Mouse (Mus musculus) cerebellum, postnatal 10 days (tissue): Measurements from ENCODE around the gene D7Ertd443e.
A peak's percentile ranks its signal among the peaks of the same experiment; 100 is the strongest.

Source experiments
- DNase-seq, 2 experiments: peaks; one replicate each; pipeline ENCODE4 v3.0.0; 2021; ENCODE audit warnings: mixed read lengths in 2 of 2

Gene D7Ertd443e

DNA sequence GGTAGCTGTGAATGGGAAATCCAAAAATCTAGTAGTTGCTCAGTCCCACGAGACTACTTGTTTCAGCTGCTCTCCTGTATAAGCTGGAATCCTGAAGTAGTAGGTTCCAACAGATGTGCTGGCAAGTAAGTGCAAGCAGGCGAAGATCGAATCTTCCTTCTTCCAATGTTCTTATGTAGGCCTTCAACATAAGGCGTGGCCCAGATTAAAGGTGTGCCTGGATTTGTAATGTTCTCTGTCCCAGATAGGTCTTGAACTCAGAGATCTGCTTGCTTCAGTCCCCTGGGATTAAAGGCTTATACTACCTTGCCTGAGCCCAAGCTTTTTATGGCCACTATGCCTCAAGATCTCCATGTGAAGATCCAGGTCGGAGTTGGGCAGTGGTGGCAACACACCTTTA, at the start of gene D7Ertd443e:
TSS of gene D7Ertd443e (minus strand) at position 101 of the 400 bp plus-strand sequence.
- no peak for DNase-seq

DNA sequence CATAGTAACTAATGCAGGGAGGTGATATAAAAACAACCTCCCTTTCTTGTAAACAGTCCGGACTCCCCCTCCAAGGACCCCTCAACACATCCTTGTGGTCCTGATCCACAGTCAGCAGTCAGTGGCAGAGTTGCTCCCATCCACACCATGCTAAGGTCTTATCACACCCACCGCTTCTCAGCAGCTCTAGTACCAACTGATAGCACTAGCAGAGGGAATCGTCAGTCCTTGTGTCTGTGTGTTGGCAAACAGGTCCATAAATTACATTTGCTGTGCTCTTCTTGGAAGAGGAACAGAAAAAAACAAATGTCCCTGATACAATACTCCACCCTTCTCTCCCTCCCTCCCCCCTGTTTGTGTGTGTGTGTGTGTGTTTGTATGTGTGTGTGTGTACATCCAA, 46.2 kb upstream of the D7Ertd443e start:
- DNase-seq: no peak

DNA sequence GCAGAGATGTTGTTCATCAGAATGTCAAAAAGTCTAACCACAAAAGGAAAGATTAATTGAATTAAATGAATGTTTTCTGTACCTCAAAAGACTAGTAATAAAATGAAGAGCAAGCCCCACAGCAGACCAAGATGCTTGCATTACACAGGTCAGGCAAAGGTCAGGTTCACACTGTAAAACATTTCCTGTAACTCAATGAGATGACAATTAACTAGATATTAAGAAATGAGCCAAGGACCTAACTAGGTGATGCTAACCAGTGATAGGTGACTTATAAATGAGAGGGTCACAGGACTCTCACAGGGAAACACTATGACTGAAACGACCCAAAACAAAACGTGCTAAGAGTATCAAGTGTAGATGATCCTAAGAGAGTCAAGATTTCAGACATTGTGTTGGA, 43.2 kb upstream of the D7Ertd443e start:
- no peak for DNase-seq

DNA sequence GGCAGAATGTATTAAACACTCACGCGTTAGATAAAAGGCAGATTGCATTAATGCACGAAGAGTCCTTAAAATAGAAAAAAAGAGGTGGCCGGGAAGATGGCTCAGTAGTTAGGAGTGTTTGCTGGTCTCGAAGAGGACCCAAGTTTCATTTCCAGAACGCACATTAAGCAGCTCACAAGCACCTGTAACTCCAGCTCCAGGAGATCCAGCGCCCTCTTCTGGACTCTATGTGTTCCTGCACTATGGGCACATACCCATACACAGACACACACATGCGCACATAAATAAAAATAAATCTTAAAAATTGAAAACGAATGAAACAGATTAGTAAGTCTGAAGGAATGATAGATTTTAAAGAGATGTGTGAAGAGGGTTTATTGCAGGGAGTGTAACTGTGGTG, 29.6 kb upstream of the D7Ertd443e start:
- no peak for DNase-seq

DNA sequence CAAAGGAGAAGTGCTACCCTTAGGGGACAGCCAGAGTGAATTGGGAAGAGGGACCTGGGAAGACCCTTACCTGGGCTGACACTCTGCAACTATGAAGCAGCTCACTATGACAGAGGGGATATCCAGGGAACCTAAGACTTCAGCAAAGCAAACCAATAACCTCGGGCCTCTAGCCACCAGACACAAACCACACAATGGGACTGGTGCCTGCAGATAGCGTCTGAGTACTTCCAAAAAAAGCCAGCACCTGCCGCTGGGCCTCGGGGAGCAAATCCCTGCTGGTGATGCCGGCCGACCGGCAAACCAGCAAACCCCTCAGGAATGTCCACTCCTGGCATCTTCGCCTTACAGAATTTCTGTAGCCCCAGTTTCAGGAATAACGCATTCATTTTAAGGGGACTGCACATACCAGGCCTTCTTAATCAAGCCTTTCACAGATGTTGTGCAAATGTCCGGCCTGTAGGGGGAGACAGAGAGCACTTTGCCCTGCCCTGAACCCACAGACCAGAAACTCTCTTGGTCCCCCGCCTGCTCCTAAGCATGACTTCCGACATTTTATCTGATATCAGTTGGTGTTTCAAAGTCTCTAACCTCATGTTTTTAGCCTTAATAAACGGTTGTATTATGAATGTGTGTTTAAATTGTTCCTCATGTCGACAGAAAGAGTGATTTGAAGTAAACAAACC, 28.7 kb upstream of the D7Ertd443e start:
- DNase-seq: peak; percentile 62

DNA sequence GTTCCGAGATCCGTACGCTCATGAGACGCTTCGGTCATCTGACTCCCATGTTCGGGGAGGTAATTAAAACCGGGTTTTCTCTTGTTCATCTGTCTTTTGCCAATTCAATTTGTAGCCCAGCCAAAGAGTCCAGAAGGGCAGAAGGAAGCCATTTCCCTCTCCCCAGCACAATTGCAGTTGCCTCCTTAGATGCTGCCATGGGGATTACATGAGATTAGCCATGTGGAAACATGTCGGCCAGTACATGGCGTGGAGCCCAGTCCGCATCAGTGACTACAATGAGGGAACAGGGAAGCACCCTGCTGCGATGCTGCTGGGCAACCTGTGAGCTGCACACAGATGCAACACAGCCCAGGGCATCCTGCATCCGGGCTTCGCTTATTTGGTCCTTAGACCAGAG, 23.2 kb upstream of the D7Ertd443e start:
- DNase-seq: peak; percentile 97

DNA sequence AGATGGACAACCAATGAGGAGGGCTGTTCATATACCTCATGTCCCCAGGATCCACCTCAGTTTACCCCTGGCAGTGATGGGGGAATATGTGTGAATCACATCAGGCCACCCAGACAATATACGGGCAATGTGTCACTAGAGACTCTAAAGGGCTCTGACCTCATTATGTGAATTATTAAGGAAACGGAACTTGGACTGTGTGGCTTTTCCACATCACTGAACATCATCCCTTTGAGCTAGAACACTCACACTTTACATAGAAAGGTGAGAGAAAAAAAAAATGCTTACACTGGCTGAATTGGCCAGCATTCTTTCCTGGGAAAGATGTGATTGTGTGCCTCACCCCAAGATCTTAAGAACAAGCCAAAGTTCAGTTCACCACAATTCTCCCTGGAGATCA, 15.3 kb upstream of the D7Ertd443e start:
- DNase-seq: no peak

DNA sequence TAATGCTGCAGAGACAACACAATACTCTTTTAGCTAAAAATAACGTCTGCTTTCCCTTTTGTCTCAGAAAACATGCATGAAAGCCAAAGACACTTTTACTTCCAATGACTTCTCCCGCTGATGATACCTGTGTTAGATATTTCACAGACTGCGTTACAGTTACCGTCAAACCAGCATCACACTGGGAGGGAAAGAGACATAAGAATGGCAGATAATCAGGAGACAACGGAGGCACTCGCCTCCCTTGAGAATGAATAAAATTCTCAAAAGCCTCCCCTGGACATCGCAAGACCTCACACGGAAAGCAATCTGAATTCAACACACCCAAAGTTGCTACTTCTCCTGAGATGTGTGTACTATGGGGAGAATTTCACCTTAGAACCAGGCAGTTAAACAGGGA, 11.3 kb upstream of the D7Ertd443e start:
- no peak for DNase-seq

DNA sequence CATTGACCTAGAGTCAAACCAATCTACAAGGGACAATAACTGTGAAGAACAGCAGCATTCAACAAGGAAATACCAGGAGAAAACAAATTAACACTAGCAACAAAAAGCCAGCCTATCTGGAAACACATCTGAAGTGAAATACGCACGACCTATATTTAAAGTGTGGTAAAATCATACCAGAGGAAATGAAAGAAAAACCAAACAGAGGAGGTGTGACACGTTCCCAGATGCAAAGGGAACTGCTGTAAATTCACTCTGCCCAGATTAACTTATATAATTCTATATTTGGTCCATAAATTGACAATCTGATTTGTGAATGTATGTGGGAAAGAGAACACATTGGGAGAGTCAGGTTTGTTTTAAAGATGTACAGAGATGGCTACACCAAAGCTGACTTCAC, 2.7 kb downstream of the D7Ertd443e start:
- DNase-seq: no peak

DNA sequence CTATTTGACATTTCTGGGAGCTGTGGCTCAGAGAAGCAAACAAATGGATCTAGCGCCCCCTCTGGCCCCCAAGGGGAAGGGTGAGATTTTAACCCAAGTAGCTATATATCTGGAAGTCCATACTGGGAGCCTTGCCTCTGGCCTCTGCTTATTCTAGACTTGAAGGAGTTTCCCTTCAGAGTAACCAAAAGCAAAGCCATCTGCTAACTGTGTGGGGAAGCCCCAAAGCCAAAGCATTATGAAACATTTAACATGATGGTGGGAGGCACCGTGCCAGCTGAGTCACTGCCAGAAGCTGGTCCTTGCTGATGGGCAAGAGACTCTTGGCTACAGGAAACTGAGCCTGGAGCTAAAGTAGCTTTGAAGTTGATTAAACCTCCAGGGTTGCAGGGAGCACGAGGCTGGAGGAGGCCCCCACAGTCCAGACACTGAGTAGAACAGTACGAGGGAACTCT, 4.0 kb downstream of the D7Ertd443e start:
- peak; percentile 98 for DNase-seq

DNA sequence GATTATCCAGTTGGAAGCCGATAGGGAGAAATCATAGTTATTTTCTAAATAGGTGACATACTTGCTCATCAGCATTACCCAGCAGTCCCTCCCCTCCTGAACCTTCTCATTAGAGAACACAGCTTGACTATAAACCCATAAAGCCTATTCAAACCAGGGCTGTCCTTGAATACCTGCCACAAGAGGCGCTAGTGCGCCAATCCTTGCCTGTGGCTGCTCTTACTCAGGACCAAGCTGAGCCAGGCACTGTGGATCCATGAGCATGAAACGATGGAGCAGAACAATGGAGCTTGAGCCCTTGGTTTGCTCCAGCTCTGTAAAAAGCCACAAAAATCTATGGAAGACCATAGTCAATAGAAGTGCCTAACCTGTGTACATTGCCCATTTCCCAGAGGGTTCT, 7.2 kb downstream of the D7Ertd443e start:
- DNase-seq: peak; percentile 84 to 85

DNA sequence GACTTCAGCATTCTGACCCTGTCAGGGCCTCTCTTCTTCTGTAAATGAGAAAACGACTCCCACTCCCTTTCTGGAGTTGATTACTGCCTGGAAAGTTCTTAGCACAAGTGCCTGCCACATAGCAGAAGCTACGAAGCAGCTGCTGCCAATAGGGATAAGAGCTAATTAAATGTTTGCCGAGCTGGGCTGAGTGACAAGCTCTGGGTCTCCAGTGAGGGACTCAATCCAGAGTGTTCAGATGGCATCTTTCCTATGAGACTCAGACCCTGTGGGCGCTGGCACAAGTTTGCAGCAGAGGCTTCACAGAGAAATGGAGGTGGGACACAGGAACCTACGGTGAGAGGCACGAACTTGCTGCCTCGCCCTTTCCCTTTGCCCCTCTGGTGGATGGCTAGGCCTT, 8.7 kb downstream of the D7Ertd443e start:
- peak; percentile 60 to 75 for DNase-seq

DNA sequence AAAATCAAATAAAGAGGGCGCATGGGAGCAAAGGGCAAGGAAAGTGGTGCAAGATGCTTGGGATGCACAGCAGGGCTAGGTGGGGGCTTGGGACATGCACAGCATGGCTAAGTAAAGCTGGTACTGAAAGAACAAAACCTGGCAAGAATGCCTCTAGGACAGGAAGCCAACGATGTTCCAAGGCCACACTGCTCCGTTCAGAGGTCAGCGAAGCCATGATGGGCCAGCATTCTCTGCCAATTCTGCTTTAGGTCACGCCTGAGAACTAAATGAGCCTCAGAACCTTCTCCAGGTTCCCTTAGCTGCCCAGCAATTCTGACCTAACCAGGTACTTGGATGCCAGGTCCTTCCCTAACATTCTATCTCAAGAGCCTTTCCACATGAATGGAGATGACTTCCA, 13.2 kb downstream of the D7Ertd443e start:
- no peak for DNase-seq

DNA sequence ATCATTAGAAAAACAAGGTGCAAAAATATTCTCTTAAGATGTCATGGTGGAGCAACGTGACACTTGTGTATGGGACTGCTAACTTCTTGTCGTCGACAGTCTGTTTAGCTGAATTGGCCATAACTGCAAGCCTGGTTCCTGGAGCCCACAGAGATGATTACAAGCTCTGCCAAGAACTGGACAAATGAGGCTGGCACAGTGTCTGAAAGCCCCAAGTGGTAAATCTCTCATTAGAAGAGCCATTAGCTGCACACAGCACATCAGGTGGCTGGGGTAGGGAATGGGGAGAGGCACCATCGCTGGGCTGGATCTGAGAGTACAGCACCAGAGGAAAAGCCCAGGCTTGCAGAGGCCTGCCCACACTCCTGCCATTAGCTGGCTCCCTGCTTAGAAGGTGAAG, 16.2 kb downstream of the D7Ertd443e start:
- DNase-seq: peak; percentile 76 to 83

DNA sequence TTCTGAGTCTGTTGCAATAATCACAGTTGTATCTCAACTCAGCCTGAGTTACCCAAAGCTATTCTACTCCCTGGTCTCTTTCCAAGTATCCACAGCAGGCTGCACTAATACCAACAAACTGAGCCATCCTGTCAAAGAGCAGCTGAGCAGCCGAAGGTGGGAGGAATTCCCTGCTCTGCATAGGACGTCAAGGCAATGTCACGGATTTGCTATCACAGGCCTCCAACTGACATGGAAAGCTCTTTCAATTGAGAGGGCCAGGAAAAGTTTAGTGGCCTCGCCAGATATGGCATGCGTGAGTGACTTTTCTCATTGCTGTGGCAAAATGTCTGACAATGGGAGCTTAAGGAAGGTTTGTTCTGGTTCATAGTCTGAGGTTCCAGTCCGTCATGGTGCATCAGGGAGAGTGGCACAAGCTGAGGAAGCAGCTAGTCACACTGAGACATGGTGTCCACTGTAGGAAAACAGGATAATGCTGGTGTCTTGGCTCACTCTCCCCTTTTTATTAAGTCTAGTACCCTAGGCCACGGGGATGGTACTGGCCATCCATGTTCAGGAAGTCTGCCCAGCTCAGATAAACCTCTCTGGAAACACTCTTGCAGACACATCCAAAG, 23.1 kb downstream of the D7Ertd443e start:
- DNase-seq: no peak

DNA sequence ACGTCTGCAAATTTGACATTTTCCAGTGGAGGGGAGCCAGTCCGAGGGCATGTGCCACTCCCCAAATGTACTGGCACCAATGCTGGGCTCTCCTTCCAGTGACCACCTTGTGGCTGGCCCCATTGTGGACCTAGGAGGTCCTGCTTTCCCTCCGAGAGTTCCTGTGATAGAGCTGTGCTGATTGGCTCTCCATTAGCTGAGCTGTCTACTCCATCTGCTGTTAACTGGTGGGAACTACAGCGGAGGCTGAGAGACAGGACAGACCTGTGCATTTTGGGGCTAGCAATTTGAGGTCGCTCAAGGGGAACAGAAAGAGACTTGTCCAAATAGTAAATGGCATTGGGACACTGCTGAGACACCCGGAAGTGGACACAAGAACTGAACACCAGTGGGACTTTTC, 36.6 kb downstream of the D7Ertd443e start:
- peak; percentile 78 to 81 for DNase-seq

DNA sequence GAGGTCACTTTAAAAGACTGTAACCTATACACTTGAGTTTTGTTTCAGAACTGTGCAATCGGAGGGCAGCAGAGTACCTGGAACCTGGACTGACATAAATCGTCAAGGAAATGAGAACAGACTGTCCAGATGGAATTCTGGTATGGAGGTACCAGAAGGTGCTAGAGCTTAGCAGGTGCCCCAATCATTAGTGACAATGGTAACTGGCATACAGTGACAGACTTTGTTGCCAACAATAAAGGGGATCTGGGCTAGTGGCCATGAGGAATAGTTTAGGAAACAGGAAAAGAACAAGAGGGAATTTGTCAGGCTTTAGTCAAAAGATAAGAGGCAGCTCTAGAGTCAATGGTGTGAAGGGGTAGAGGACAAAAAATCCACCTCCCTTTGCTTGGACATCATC, 43.3 kb downstream of the D7Ertd443e start:
- peak; percentile 58 to 66 for DNase-seq

DNA sequence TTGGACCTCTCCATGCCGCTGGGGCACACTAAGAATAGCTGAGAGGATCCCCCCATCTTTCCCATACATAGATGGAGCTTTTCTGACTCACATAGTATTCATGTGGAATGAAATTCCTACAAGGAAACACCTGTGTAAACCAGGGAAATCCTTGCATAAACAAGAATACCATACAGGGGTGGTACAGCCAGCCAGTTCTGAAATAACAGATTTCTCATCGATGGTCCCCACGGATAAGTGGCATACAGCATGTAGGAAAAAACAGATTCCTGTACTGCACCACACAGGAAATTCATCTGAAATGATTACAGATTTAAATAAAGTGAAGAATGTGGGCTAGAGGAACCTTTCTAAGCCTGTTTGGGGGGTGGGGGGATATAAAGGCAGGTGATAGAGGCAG, 49.5 kb downstream of the D7Ertd443e start:
- DNase-seq: no peak

DNA sequence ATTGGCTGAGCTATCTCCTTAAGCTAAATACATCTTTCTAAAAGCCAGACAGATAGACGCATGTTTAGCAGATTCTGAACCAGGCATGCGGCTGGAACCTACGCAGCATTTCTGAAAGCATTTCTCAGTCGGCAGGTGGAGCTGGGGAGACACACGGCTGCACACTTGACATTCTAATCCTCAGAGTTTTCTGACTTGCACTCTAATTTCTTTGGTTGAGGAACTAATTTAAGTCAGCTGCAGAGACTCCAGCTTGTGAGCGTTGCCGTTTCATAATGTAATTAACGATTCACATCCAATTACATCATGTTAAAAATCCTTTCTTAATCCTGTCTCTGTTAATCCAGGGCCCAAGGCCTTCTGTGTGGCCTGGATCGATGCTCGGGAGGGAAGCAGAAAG, 64.5 kb downstream of the D7Ertd443e start:
- DNase-seq: peak; percentile 39 to 41

DNA sequence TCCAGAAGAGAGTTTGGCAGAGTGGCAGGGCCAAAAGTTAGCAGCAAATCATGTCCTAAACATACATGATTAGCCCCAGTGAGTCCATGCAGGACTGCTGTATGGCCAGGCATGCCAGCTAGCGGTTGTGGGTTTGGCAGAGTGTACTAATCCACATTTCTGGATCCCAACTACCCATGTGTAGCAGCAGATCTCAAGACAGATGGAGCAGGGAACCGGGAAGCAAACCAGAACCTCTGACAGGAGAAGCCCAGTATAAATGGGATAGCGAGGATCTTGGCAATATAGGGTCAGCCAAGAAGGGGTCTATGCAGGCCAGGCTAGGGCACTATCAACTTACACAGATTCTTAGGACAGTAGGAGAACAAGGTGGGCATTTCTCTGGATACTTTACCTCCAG, 83.4 kb downstream of the D7Ertd443e start:
- DNase-seq: peak; percentile 63 to 72

DNA sequence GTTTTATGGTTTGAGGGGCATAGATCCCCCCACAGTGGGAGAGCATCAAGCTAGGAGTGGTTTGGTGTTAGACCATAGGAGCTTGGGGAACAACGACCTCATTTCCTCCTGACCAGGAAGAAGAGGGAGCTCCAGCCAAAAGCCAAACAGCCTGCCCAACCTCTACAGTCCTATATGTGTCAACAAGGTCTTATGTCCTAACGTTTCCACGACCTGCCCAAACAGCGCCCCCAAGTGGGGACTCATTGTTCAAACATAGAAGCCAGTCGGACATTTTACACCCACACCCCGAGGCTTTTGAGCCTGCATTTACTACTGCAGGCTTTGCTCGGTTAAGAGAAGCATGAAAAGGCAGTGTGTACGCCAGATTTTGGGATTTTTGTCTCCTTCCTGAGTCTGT, 84.2 kb downstream of the D7Ertd443e start:
- DNase-seq: peak; percentile 47 to 61

DNA sequence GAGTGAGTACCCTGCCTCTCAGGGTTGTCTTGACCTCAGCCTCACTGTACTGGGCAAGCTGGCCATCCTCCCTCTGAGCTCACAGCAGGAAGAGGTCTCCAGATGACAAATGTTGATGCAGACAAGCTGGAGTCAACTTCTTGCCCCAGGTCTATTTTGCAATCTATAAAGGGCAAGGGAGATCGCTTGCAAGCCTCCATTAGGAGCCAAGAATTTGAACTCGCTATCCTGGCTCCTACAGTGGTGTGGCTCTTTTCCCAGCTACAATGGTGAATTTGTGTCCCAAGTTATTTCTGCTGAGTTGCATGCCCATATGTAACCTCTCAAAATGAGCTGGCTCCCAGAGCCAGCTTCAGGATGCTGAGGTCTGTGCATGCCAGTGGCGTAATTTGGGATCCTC, 92.7 kb downstream of the D7Ertd443e start:
- no peak for DNase-seq

DNA sequence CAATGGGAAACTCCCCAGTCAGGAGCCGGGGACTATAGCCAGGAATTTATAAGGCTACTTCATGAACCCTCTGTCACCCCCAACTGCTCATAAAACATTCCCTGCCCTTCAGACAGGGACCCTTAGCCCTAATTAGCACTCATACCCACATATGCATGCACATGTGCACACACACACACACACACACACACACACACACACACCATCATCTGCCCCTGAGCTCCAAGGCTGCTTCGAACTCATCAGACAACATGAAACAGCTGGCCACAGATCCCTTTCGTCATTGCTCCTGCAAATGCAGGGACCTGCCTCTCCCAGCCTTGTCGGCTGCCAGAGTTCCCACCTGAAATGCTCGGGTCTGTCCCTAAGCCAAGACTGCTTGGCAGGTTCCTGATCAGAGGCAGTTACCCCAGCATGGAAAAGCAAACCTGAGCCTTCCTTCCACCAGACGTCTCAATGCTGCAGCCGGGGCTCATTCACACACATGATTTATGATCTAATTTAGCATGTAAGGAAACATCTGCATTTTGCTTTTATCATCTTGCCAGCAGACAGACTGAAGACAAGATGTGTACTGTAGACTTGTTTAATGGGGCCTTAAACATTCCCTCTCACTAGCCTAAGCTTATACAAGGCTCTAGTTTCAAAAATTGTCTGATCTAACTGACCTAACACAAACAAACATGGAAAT, 95.7 kb downstream of the D7Ertd443e start:
- no peak for DNase-seq

DNA sequence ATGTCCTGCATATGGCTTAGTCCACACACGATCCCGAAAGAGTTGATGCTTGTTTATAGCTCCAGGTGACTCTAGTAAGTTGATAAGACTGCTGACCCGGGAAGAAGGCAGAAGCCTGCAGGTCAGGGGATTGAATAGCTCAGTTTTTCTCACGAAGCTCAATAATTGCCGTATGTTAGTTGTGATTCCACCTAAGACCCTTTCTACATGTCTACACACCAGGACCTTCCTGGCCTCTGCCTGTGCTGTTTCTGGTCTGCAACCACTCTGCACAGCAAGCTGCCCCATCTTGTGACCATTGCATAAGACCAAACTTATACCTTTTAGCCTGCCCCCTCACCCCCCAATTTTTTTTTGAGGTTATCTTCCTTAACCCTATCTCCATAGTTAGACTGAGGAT, 96.3 kb downstream of the D7Ertd443e start:
- DNase-seq: no peak
